Mouse (Mus musculus): Measurements from ENCODE around the gene Actn1. TPM values are rescaled to one million over a fixed set of nuclear protein-coding genes. Genes with fewer than 3 reads are reported as not detected.

Actn1 gene
- total and polyA plus RNA-seq, 3 experiments, result 2.7 to 13.2 (median 5.5) TPM

- Histone ChIP-seq H3K79me2 (replicated peaks; ENCODE audit: control insufficient read depth, extremely low read depth, insufficient read depth, poor library complexity, severe bottlenecking) (no peaks in the 10 kb centered on the region), H3K27ac (ENCODE audit: insufficient read depth, low read depth) (no peak overlapping the region), H3K9me3 (replicated peaks; ENCODE audit: low read length) (no peaks in the 10 kb centered on the region), H3K4me1 (ENCODE audit: control insufficient read depth in 1 of 2, insufficient read depth in 2 of 2) (peaks cover 0 to 10% of the 10 kb centered on the region in 2 experiments; a peak in 2 of 4 replicates), H3K36me3 (replicated peaks in 1 of 2; ENCODE audit: control insufficient read depth in 1 of 2, insufficient read depth in 1 of 2, low read length in 1 of 2) (no peaks in the 10 kb centered on the region), H3K4me2 (ENCODE audit: insufficient read depth, low read depth, poor library complexity, severe bottlenecking) (no peak overlapping the region), H3K9ac (ENCODE audit: insufficient read depth, low read depth) (no peak overlapping the region), H3K4me3 (replicated peaks in 1 of 3; ENCODE audit: low read depth in 2 of 3, low read length in 2 of 3, poor library complexity in 1 of 3) (no peak overlapping the region), H3K27me3 (replicated peaks) (no peaks in the 10 kb centered on the region)
- no peak for TF ChIP-seq ETS1 (conservative IDR thresholded peaks at IDR 0.05; ENCODE audit: low read depth, low read length)
- no peak for TF ChIP-seq CHD2 (IDR thresholded peaks at IDR 0.05; ENCODE audit: low read length)
- no peak for TF ChIP-seq GABPA (IDR thresholded peaks at IDR 0.05; ENCODE audit: insufficient replicate concordance, low read depth, low read length)
- no peak for DNase-seq (ENCODE audit: extremely low read depth)
- dilution Hi-C loops (cut with MboI; ENCODE audit: extremely low pct_ligation_motif_present, extremely low pct_unique_long_range_greater_than_20kb, low sequenced_read_pairs) (no loop called here), in situ Hi-C loops (cut with MboI; ENCODE audit: low pct_ligation_motif_present, low pct_unique_long_range_greater_than_20kb, low sequenced_read_pairs) (no loop called here)
Measured at GRCm38 (mm10) chr12:80278866-80279265, 18.7 kb upstream of the Actn1 start.

DNA sequence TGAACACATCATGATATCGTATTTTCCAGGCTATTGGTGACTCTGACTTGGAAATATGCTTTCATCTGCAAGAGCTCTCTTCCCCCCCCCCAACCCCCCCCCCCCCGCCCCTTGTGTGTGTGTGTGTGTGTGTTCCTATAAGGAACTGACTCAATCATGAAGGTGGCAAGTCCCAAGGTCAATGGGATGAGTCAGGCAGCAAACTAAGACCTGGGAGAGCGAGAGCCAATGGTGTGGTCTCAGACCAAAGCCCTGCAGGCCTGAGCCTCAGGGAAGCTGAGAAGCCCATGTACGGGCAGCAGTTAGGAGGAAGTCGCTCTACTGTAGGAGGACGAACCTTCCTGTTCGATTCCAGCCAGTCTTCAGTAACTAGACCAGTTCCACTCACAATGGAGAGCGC, 17.3 kb upstream of the Actn1 start:
- Histone ChIP-seq H3K4me1 (ENCODE audit: control insufficient read depth in 1 of 2, insufficient read depth in 2 of 2) (peaks cover 2 to 20% of the 10 kb centered on the region in 2 experiments; a peak in 2 of 4 replicates), H3K9me3 (replicated peaks; ENCODE audit: low read length) (no peaks in the 10 kb centered on the region), H3K4me2 (ENCODE audit: insufficient read depth, low read depth, poor library complexity, severe bottlenecking) (no peak overlapping the region), H3K79me2 (replicated peaks; ENCODE audit: control insufficient read depth, extremely low read depth, insufficient read depth, poor library complexity, severe bottlenecking) (no peaks in the 10 kb centered on the region), H3K27ac (ENCODE audit: insufficient read depth, low read depth) (no peak overlapping the region), H3K27me3 (replicated peaks) (no peaks in the 10 kb centered on the region), H3K4me3 (replicated peaks in 1 of 3; ENCODE audit: low read depth in 2 of 3, low read length in 2 of 3, poor library complexity in 1 of 3) (no peak overlapping the region), H3K36me3 (replicated peaks in 1 of 2; ENCODE audit: control insufficient read depth in 1 of 2, insufficient read depth in 1 of 2, low read length in 1 of 2) (no peaks in the 10 kb centered on the region), H3K9ac (ENCODE audit: insufficient read depth, low read depth) (no peak overlapping the region)
- dilution Hi-C loops (cut with MboI; ENCODE audit: extremely low pct_ligation_motif_present, extremely low pct_unique_long_range_greater_than_20kb, low sequenced_read_pairs), result no loop called here
- TF ChIP-seq NELFE (IDR thresholded peaks at IDR 0.05; ENCODE audit: low read depth, low read length), result no peak
- no peak for TF ChIP-seq ELF1 (IDR thresholded peaks at IDR 0.05; ENCODE audit: low read depth, low read length)
- TF ChIP-seq TCF12 (IDR thresholded peaks at IDR 0.05; ENCODE audit: low read depth, low read length), result no peak
- no peak for TF ChIP-seq SMC3 (IDR thresholded peaks at IDR 0.05; ENCODE audit: low read depth, low read length)
- in situ Hi-C loops (cut with MboI; ENCODE audit: low pct_ligation_motif_present, low pct_unique_long_range_greater_than_20kb, low sequenced_read_pairs), result no loop called here
- no peak for DNase-seq (ENCODE audit: extremely low read depth)

- H3K27me3 ChIP-seq (replicated peaks), result no peaks in the 10 kb centered on the region
- H3K4me3 ChIP-seq (replicated peaks in 1 of 3; ENCODE audit: low read depth in 2 of 3, low read length in 2 of 3, poor library complexity in 1 of 3), result no peak overlapping the region
- DNase-seq (ENCODE audit: extremely low read depth), result no peak
- no peaks in the 10 kb centered on the region for H3K36me3 ChIP-seq (replicated peaks in 1 of 2; ENCODE audit: control insufficient read depth in 1 of 2, insufficient read depth in 1 of 2, low read length in 1 of 2)
- no peak for TF ChIP-seq POLR2AphosphoS2 (IDR thresholded peaks at IDR 0.05; ENCODE audit: low read depth, low read length)
- TF ChIP-seq RAD21 (IDR thresholded peaks at IDR 0.05; ENCODE audit: low read depth, low read length), result no peak
- no peak for TF ChIP-seq E2F4 (IDR thresholded peaks at IDR 0.05; ENCODE audit: insufficient replicate concordance, low read depth, low read length)
- no peak for TF ChIP-seq MAFK (IDR thresholded peaks at IDR 0.05; ENCODE audit: insufficient replicate concordance, low read length)
- no peak for TF ChIP-seq USF2 (conservative IDR thresholded peaks at IDR 0.05; ENCODE audit: low read depth, low read length)
- TF ChIP-seq USF1 (IDR thresholded peaks at IDR 0.05; ENCODE audit: low read depth, low read length), result no peak
- TF ChIP-seq POLR2A (IDR thresholded peaks at IDR 0.05; ENCODE audit: low read depth, low read length), result no peak
- no peak for TF ChIP-seq MAZ (IDR thresholded peaks at IDR 0.05; ENCODE audit: low read depth, low read length)
- no peak for TF ChIP-seq MXI1 (IDR thresholded peaks at IDR 0.05; ENCODE audit: low read depth, low read length)
- H3K9ac ChIP-seq (ENCODE audit: insufficient read depth, low read depth), result no peak overlapping the region
- no peaks in the 10 kb centered on the region for H3K79me2 ChIP-seq (replicated peaks; ENCODE audit: control insufficient read depth, extremely low read depth, insufficient read depth, poor library complexity, severe bottlenecking)
- dilution Hi-C loops (cut with MboI; ENCODE audit: extremely low pct_ligation_motif_present, extremely low pct_unique_long_range_greater_than_20kb, low sequenced_read_pairs) (no loop called here), in situ Hi-C loops (cut with MboI; ENCODE audit: low pct_ligation_motif_present, low pct_unique_long_range_greater_than_20kb, low sequenced_read_pairs) (no loop called here)
- no peak overlapping the region for H3K27ac ChIP-seq (ENCODE audit: insufficient read depth, low read depth)
- no peak overlapping the region for H3K4me2 ChIP-seq (ENCODE audit: insufficient read depth, low read depth, poor library complexity, severe bottlenecking)
- H3K4me1 ChIP-seq (ENCODE audit: control insufficient read depth in 1 of 2, insufficient read depth in 2 of 2), result peaks cover 2 to 32% of the 10 kb centered on the region in 2 experiments; a peak in 2 of 4 replicates
- no peaks in the 10 kb centered on the region for H3K9me3 ChIP-seq (replicated peaks; ENCODE audit: low read length)
Measured at GRCm38 (mm10) chr12:80275187-80275820, 15.1 kb upstream of the Actn1 start.
